Mouse (Mus musculus): ENCODE measurements around the gene Cirbp. TPM values are rescaled to one million over a fixed set of nuclear protein-coding genes. Genes with fewer than 3 reads are reported as not detected.

Gene Cirbp
- total RNA-seq, 2 experiments from 2014 or later, result 60.7 to 76.4 TPM

GRCm38 (mm10) chr10:80175536-80176269 lies 9.9 kb downstream of the Cirbp start:
- peak in 1 of 2 experiments; percentile 72 for DNase-seq (ENCODE audit: low spot score in 2 of 2)

GRCm38 (mm10) chr10:80176270-80176834 lies 10.6 kb downstream of the Cirbp start:
- no peak for DNase-seq (ENCODE audit: low spot score in 2 of 2)

- no peak for DNase-seq (ENCODE audit: low spot score in 2 of 2)
Measured at GRCm38 (mm10) chr10:80177441-80178279, 11.9 kb downstream of the Cirbp start.

- DNase-seq (ENCODE audit: low spot score in 2 of 2), result peak in 1 of 2 experiments; percentile 56
Measured at GRCm38 (mm10) chr10:80179068-80180051, 13.6 kb downstream of the Cirbp start, which contains the start of gene Efna2. TSS of gene Efna2 (plus strand) at chr10:80179482.

- no peak for DNase-seq (ENCODE audit: low spot score in 2 of 2)
Measured at GRCm38 (mm10) chr10:80180288-80180687, 14.5 kb downstream of the Cirbp start.

- DNase-seq (ENCODE audit: low spot score in 2 of 2), result no peak
Measured at GRCm38 (mm10) chr10:80180823-80181222, 15.0 kb downstream of the Cirbp start.

GRCm38 (mm10) chr10:80182547-80182946 lies 16.8 kb downstream of the Cirbp start:
- DNase-seq (ENCODE audit: low spot score in 2 of 2), result no peak

GRCm38 (mm10) chr10:80186649-80187048 lies 20.9 kb downstream of the Cirbp start:
- no peak for DNase-seq (ENCODE audit: low spot score in 2 of 2)

- no peak for DNase-seq (ENCODE audit: low spot score in 2 of 2)
Measured at GRCm38 (mm10) chr10:80187739-80188138, 22.0 kb downstream of the Cirbp start.

- no peak for DNase-seq (ENCODE audit: low spot score in 2 of 2)
Measured at GRCm38 (mm10) chr10:80188453-80189024, 22.8 kb downstream of the Cirbp start.

GRCm38 (mm10) chr10:80189999-80190398 lies 24.2 kb downstream of the Cirbp start:
- DNase-seq (ENCODE audit: low spot score in 2 of 2), result no peak

- DNase-seq (ENCODE audit: low spot score in 2 of 2), result peak in 1 of 2 experiments; percentile 40
Measured at GRCm38 (mm10) chr10:80190491-80191051, 24.8 kb downstream of the Cirbp start.

GRCm38 (mm10) chr10:80193976-80194375 lies 28.2 kb downstream of the Cirbp start:
- DNase-seq (ENCODE audit: low spot score in 2 of 2), result no peak

GRCm38 (mm10) chr10:80194441-80194840 lies 28.7 kb downstream of the Cirbp start:
- no peak for DNase-seq (ENCODE audit: low spot score in 2 of 2)

- no peak for DNase-seq (ENCODE audit: low spot score in 2 of 2)
Measured at GRCm38 (mm10) chr10:80196167-80196566, 30.4 kb downstream of the Cirbp start.

- DNase-seq (ENCODE audit: low spot score in 2 of 2), result no peak
Measured at GRCm38 (mm10) chr10:80196778-80197581, 31.2 kb downstream of the Cirbp start.

GRCm38 (mm10) chr10:80199440-80200008 lies 33.7 kb downstream of the Cirbp start:
- peak; percentile 31 to 88 for DNase-seq (ENCODE audit: low spot score in 2 of 2)

- no peak for DNase-seq (ENCODE audit: low spot score in 2 of 2)
Measured at GRCm38 (mm10) chr10:80200485-80200884, 34.7 kb downstream of the Cirbp start.

- DNase-seq (ENCODE audit: low spot score in 2 of 2), result no peak
Measured at GRCm38 (mm10) chr10:80204055-80204454, 38.3 kb downstream of the Cirbp start.
